Mouse (Mus musculus): ENCODE data around the gene Nfe2. TPM values are rescaled to one million over a fixed set of nuclear protein-coding genes. Genes with fewer than 3 reads are reported as not detected.
"Not testable (repeated sequence)": the region's sequence is repeated elsewhere in the genome, so short reads cannot be mapped to it uniquely, and the experiment has no call there.

The Nfe2 gene
- polyA plus RNA-seq, 1 experiment from 2014 or later, result not detected

DNA sequence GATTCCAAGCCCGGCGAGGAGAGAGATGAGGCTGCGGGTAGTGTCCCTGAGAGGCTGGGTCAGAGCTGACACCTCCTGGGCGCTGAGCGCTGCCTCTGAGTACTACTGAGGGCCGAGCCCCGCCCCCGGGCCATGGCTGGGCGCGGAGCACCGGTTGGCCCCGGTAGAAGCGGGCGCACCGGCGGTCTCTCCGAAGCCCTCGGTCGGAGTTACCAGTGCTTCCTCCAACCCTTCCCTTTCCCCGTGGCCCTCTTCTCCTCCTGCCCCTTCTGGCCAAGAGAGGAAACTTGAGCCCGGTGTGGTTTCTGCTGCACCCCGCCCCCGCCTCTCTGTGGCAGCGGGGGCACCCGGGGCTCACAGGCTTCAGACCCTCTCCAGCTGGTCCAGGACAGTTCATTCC is 3.0 kb downstream of the Nfe2 start:
- ATAC-seq (no peak), DNase-seq (ENCODE audit: low read depth, low spot score) (no peak)
- POLR2A ChIA-PET, result no interaction called here
- TF ChIP-seq CTCF (IDR thresholded peaks at IDR 0.05), result no peak
- H3K27me3 ChIP-seq, result no peaks in the 10 kb centered on the region
- in situ Hi-C loops (cut with MboI; ENCODE audit: low pct_unique_long_range_greater_than_20kb), result no loop called here
- CTCF ChIA-PET, result interaction anchor here (1.8 kb wide), 1 partner anchor 69 kb away, joined by 4 read pairs; no protein-coding TSS in a partner anchor

DNA sequence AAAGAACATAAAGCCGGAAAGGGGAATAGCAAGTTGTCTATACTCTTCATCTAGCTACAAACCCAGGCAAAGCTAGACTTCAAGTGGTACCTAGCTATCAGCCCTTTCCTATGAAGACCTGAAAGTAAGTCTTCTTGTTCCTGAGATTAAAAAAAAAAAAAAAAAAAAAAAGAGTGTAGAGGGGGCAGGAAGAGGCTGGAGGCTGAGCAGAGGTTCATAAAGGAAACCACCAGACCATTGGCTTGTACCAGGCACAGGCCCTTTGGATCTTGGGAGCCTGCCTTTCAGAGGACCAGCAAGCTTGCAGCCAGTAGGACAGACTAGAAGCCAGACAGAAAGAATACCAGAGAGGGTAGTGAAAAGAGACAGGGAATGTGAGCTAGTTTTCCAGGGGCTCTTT is 4.9 kb downstream of the Nfe2 start:
- no peak for TF ChIP-seq CTCF (IDR thresholded peaks at IDR 0.05)
- ATAC-seq (no peak), DNase-seq (ENCODE audit: low read depth, low spot score) (no peak)
- ChIA-PET CTCF (interaction anchor here (1.4 to 3.0 kb wide), 2 partner anchors 27 to 53 kb away, joined by 5 to 8 read pairs; no protein-coding TSS in a partner anchor), POLR2A (interaction anchor here (0.5 kb wide), 1 partner anchor 30 kb away, joined by 3 read pairs; no protein-coding TSS in a partner anchor)
- in situ Hi-C loops (cut with MboI; ENCODE audit: low pct_unique_long_range_greater_than_20kb), result loop anchor here (5.0 kb wide), 1 partner anchor 54 kb away; no protein-coding TSS in a partner anchor
- H3K27me3 ChIP-seq, result no peaks in the 10 kb centered on the region

DNA sequence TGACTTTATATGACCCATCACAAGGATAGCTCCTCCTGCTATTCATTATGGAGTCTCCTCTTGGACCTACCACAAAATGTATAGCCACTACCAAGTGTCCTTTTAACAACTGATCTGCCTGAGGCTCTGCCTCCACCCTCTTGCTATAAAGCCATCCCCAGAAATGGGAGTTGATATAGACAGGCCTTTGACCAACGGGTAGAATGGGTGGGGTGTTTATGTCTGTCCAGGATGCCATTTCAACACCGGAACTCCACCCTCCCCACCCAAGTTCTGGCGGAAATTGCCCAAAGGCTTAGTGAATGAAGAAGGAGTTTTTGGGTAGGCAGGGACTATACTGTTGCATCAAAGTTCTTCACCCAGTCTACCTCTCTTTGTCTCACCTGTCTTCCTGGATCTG is 5.5 kb downstream of the Nfe2 start:
- ATAC-seq, result no peak
- TF ChIP-seq CTCF (IDR thresholded peaks at IDR 0.05), result no peak
- in situ Hi-C loops (cut with MboI; ENCODE audit: low pct_unique_long_range_greater_than_20kb), result loop anchor here (5.0 kb wide), 1 partner anchor 55 kb away; no protein-coding TSS in a partner anchor
- no peaks in the 10 kb centered on the region for H3K27me3 ChIP-seq
- no peak for DNase-seq (ENCODE audit: low read depth, low spot score)
- CTCF ChIA-PET, result interaction anchor here (0.9 to 3.0 kb wide), 2 partner anchors 54 to 71 kb away, joined by 3 to 8 read pairs; no protein-coding TSS in a partner anchor
- POLR2A ChIA-PET, result no interaction called here

DNA sequence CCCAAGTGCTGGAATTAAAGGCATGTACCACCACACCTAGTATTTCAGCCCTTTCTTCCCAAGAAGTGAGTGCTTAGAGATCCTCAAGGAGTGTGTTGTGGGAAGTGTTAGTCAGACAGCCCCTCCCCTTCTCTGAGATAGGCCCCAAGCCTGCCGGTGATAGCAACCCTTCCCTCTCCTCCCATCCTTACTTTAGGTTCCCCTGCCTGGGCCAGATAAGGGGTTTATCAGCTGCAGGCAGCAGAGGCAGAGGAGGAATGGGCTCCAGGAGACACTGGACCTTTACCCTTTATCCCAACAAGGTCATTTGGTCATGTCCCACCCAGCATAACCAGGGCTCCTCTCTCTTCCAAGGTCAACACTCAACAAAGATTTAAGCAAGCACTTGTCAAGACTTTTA is 6.6 kb downstream of the Nfe2 start:
- POLR2A ChIA-PET, result no interaction called here
- no peak for DNase-seq (ENCODE audit: low read depth, low spot score)
- ATAC-seq, result no peak
- H3K27me3 ChIP-seq, result no peaks in the 10 kb centered on the region
- in situ Hi-C loops (cut with MboI; ENCODE audit: low pct_unique_long_range_greater_than_20kb), result loop anchor here (5.0 kb wide), 1 partner anchor 56 kb away; no protein-coding TSS in a partner anchor
- TF ChIP-seq CTCF (IDR thresholded peaks at IDR 0.05), result no peak
- CTCF ChIA-PET, result interaction anchor here (0.8 to 3.0 kb wide), 5 partner anchors 9 to 55 kb away, joined by 3 to 9 read pairs (median 6); partner anchors contain the start of gene Copz1

DNA sequence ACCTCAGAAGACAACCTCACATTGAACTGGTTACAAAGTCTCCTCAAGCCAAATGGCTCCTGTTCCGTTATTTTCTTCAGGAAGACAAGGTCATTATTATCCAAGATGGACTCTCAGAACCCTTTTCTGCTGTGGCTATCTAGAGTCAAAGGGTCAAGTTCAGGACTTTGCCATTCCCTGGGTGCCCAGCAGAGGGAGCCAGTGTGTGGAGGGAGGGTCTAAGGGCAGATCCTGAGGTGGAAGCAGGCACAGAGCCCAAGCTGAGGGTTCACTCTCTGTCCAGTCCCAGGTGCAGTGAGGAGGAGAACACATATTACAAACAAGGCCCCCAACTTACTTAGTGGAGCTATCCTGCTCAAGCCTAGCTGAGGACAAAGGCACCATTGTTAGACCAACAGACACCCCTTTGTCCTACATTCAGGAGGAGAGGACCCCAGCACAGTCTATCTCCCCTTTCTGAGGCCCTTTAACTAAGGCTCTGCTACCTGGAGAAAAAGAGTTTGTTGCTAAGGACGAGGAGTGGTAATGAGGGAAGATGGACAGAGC is 7.9 kb downstream of the Nfe2 start:
- in situ Hi-C loops (cut with MboI; ENCODE audit: low pct_unique_long_range_greater_than_20kb), result loop anchor here (5.0 kb wide), 1 partner anchor 57 kb away; no protein-coding TSS in a partner anchor
- ChIA-PET POLR2A (no interaction called here), CTCF (interaction anchor here (0.8 to 2.3 kb wide), 11 partner anchors 8 to 67 kb away, joined by 3 to 13 read pairs (median 5); partner anchors contain the start of gene Copz1)
- ATAC-seq (peak; percentile 40), DNase-seq (ENCODE audit: low read depth, low spot score) (no peak)
- H3K27me3 ChIP-seq, result no peaks in the 10 kb centered on the region
- TF ChIP-seq CTCF (IDR thresholded peaks at IDR 0.05), result peak; percentile 97

DNA sequence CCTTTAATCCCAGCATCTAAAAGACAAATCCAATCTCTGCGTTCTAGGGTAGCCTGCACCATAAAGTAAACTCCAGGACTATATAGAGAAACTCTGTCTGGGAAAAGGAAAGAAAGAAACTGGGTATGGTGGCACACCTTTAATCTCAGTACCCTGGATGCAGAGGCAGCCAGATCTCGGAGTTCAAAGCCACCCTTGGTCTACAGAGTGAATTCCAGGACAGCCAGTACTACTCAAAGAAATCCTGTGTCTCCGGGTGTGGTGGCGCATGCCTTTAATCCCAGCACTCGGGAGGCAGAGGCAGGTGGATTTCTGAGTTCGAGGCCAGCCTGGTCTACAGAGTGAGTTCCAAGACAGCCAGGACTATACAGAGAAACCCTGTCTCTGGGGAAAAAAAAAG is 8.7 kb downstream of the Nfe2 start:
- in situ Hi-C loops (cut with MboI; ENCODE audit: low pct_unique_long_range_greater_than_20kb); ATAC-seq; H3K27me3 ChIP-seq; POLR2A ChIA-PET; DNase-seq (ENCODE audit: low read depth, low spot score): not testable (repeated sequence)
- CTCF ChIA-PET, result interaction anchor here (1.3 to 3.4 kb wide), 3 partner anchors 11 to 57 kb away, joined by 3 to 16 read pairs (median 9); no protein-coding TSS in a partner anchor

DNA sequence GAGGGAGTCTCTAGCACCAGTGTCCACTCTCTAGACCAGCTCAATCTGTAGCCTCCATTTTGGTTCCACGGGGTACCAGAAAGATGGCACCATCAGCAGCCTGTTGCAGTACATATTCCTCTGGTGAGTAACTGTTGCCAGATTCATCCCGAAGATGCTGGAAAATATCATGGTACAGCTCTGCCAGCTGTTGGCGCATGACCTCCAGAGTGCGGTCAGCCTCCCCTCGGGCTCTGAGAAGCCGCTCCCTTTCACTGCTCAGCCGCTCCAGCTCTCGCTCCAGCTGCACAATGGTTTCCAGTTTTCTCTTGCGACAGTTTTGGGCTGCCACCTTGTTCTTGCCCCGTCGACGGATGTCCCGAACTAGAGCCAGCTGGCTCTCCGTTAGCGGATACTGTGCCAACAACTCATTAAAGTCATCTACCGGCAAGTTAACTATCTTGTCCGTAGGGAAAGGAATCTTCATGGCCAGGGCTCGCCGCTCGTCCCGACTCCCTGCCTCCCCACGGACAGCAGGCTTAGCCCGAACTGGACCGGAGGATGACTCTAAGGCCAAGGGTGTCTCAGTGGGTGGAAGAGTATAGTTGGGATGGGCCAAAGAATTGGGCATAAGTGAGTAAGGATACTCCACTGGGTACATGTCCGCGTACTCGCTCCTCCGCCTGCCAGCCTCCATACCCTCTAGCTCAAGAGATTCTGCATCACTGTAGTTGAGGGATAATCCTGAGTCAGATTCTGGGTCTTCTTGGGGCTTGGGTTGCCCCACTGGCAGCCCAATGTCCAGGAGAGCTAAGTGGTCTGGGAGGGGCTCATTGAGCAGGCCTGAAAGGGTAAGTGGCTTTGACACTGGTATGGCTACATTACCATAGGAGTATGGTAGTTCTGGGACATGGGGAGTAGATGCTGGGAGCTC is 9.5 kb downstream of the Nfe2 start:
- no peaks in the 10 kb centered on the region for H3K27me3 ChIP-seq
- ChIA-PET POLR2A (no interaction called here), CTCF (interaction anchor here (1.0 to 3.4 kb wide), 8 partner anchors 14 to 75 kb away, joined by 3 to 16 read pairs (median 3); partner anchors contain the start of gene Gpr84)
- DNase-seq (ENCODE audit: low read depth, low spot score) (no peak), ATAC-seq (no peak)
- in situ Hi-C loops (cut with MboI; ENCODE audit: low pct_unique_long_range_greater_than_20kb), result no loop called here
- TF ChIP-seq CTCF (IDR thresholded peaks at IDR 0.05), result no peak

DNA sequence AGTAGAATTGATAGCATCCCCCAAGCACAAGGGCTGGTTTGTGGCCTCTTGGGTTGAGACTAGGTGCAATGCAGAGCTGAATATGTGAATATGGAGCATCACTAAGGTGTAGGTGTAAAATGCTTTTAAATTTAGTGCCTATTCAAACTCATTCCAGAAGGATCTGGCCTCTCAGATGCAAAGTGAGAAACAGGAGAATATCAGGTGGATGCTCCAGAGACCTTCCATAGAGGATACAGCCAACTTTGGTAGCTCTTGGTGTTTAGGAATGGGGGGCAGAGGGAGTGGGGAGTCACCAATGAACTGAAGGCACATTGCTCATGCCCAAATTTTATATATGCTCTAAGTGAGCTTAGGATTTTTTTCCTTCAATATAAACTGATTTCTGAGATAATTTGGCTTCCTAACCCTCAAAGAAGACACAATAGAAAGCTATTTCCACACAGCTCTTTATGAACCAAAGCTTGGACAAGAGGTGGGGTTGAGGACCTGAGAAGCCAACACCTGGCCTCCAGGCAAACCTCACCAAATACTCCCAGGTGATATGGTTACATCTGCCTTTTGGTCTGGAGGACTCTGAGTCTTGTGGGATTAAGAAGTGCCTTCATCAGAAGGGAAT is 10.3 kb downstream of the Nfe2 start:
- no peak for ATAC-seq

DNA sequence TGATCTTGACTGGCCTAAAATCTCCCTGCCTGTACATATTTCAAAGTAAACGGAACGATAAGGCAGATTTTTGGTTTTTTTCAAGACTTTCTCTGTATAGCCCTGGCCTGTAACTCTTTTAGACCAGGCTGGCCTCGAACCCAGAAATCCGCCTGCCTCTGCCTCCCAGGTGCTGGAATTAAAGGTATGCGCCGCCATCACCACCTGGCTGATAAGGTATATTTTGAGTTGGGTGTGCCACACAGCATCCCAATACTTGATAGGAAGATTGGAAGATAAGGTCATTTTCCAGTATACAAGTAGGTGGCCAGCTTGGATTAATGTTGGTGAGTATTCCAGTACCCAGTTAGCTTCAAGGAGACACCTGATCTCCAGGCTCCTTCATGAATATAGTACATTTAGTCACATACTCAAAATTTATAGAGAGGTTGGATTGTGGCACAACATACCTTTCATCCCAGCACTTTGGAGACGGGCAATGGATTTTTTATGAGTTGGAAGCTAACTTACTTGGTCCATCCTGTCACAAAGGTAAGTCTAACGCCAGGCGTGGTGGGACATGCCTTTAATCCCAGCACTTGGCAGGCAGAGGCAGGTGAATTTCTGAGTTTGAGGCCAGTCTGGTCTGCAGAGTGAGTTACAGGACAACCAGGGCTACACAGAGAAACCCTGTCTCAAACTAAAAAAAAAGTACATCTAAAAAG is 11.0 kb downstream of the Nfe2 start:
- DNase-seq (ENCODE audit: low read depth, low spot score) (no peak), ATAC-seq (no peak)
- H3K27me3 ChIP-seq, result no peaks in the 10 kb centered on the region
- ChIA-PET POLR2A (interaction anchor here (0.6 to 0.7 kb wide), 2 partner anchors 59 to 627 kb away, joined by 3 read pairs; no protein-coding TSS in a partner anchor), CTCF (interaction anchor here (1.3 to 3.4 kb wide), 7 partner anchors 14 to 77 kb away, joined by 3 to 16 read pairs (median 4); partner anchors contain the start of gene Gpr84)
- TF ChIP-seq CTCF (IDR thresholded peaks at IDR 0.05), result no peak
- in situ Hi-C loops (cut with MboI; ENCODE audit: low pct_unique_long_range_greater_than_20kb), result no loop called here

More for the DNA sequence above, 10.3 kb downstream of the Nfe2 start:
- in situ Hi-C loops (cut with MboI; ENCODE audit: low pct_unique_long_range_greater_than_20kb), result no loop called here
- ChIA-PET POLR2A (no interaction called here), CTCF (interaction anchor here (1.0 to 3.4 kb wide), 7 partner anchors 15 to 76 kb away, joined by 3 to 16 read pairs (median 3); partner anchors contain the start of gene Gpr84)
- no peaks in the 10 kb centered on the region for H3K27me3 ChIP-seq
- no peak for TF ChIP-seq CTCF (IDR thresholded peaks at IDR 0.05)
- DNase-seq (ENCODE audit: low read depth, low spot score), result no peak
